Mouse (Mus musculus) embryonic facial prominence, embryonic 15.5 days (tissue): ENCODE data around the gene Catsperd. TPM values are rescaled to one million over a fixed set of nuclear protein-coding genes. Genes with fewer than 3 reads are reported as not detected.
"Not testable (repeated sequence)": the region's sequence is repeated elsewhere in the genome, so short reads cannot be mapped to it uniquely, and the experiment has no call there.

Source experiments
- ATAC-seq: fragments of 200-750 bp; cut with Nextera tagmentation; 2 replicates; pipeline ENCODE4 v1.8.0; 2017; ENCODE audit warnings: low read depth, moderate TSS enrichment; ENCODE audit not compliant: insufficient number of reproducible peaks, low FRiP score, low TSS enrichment
- H3K27ac ChIP-seq: fragments of 300-500 bp; sonication (generic); replicated peaks from 2 replicates; pipeline ENCODE4 v1.5.1; 2015; ENCODE audit warnings: mild to moderate bottlenecking, inconsistent platforms
- H3K27me3 ChIP-seq: fragments of 300-500 bp; sonication (generic); 2 replicates; pipeline ENCODE4 v1.6.1; 2015; ENCODE audit warnings: inconsistent platforms
- H3K36me3 ChIP-seq: fragments of 300-500 bp; sonication (generic); 2 replicates; pipeline ENCODE4 v1.6.1; 2015; ENCODE audit warnings: mild to moderate bottlenecking, inconsistent platforms
- H3K4me1 ChIP-seq: fragments of 300-500 bp; sonication (generic); 2 replicates; pipeline ENCODE4 v1.6.1; 2015; ENCODE audit warnings: inconsistent platforms
- H3K4me2 ChIP-seq: fragments of 300-500 bp; sonication (generic); replicated peaks from 2 replicates; pipeline ENCODE4 v1.6.1; 2015; ENCODE audit warnings: mild to moderate bottlenecking, inconsistent platforms
- H3K4me3 ChIP-seq: fragments of 300-500 bp; sonication (generic); replicated peaks from 2 replicates; pipeline ENCODE4 v1.5.1; 2015; ENCODE audit warnings: mild to moderate bottlenecking, inconsistent platforms
- H3K9ac ChIP-seq: fragments of 300-500 bp; sonication (generic); 2 replicates; pipeline ENCODE4 v1.6.1; 2015; ENCODE audit warnings: inconsistent platforms
- H3K9me3 ChIP-seq: fragments of 300-500 bp; sonication (generic); replicated peaks from 2 replicates; pipeline ENCODE4 v1.6.1; 2016; ENCODE audit warnings: inconsistent platforms
- WGBS: fragments of 180-500 bp; shearing (Covaris S2); methylation state at CpG from one replicate; pipeline ENCODE4 v1.1.7; 2015; 5-methylcytosine and 5-hydroxymethylcytosine counted together
- polyA plus RNA-seq: library from polyadenylated mRNA; unstranded; fragments of >200 nt; fragmentation: Nextera tagmentation; extraction: Ambion mirVana; gene quantifications from 2 replicates; pipeline ENCODE4 v1.2.1, GENCODE M21; 2015

The Catsperd gene
- polyA plus RNA-seq, 1 experiment from 2014 or later: 1.0 TPM

- H3K9me3 ChIP-seq, H3K36me3 ChIP-seq, H3K27ac ChIP-seq, H3K4me2 ChIP-seq, ATAC-seq, H3K27me3 ChIP-seq, H3K9ac ChIP-seq, H3K4me3 ChIP-seq: not testable (repeated sequence)
- H3K4me1 ChIP-seq: peaks cover 22% of the 10 kb centered on the region
- 87% methylated on average over 27 of the region's 27 CpGs for WGBS
Observed at GRCm38 (mm10) chr17:56629800-56630781, 2.1 kb downstream of the Catsperd start.

GRCm38 (mm10) chr17:56631807-56632206 is 3.9 kb downstream of the Catsperd start:
- 43% methylated on average over 4 of the region's 4 CpGs for WGBS
- Histone ChIP-seq H3K4me1 (peaks cover 10% of the 10 kb centered on the region), H3K4me2 (no peak overlapping the region), H3K36me3 (no peaks in the 10 kb centered on the region), H3K9me3 (no peaks in the 10 kb centered on the region), H3K27ac (no peak overlapping the region), H3K4me3 (no peak overlapping the region), H3K9ac (no peak overlapping the region), H3K27me3 (no peaks in the 10 kb centered on the region)
- no peak for ATAC-seq

- H3K27ac ChIP-seq: no peak overlapping the region
- no peak overlapping the region for H3K4me3 ChIP-seq
- 75% methylated on average over 6 of the region's 6 CpGs for WGBS
- H3K9ac ChIP-seq: no peak overlapping the region
- H3K36me3 ChIP-seq: no peaks in the 10 kb centered on the region
- ATAC-seq: no peak
- H3K4me1 ChIP-seq: no peaks in the 10 kb centered on the region
- no peaks in the 10 kb centered on the region for H3K27me3 ChIP-seq
- H3K9me3 ChIP-seq: no peaks in the 10 kb centered on the region
- no peak overlapping the region for H3K4me2 ChIP-seq
Observed at GRCm38 (mm10) chr17:56634023-56634422, 6.1 kb downstream of the Catsperd start.

- 73% methylated on average over 4 of the region's 4 CpGs for WGBS
- H3K27me3 ChIP-seq: no peaks in the 10 kb centered on the region
Observed at GRCm38 (mm10) chr17:56643237-56643636, 15.3 kb downstream of the Catsperd start.

GRCm38 (mm10) chr17:56647546-56647945 is 19.6 kb downstream of the Catsperd start:
- 48% methylated on average over 12 of the region's 13 CpGs for WGBS
- H3K9me3 ChIP-seq: no peaks in the 10 kb centered on the region

More at GRCm38 (mm10) chr17:56643237-56643636, 15.3 kb downstream of the Catsperd start:
- no peaks in the 10 kb centered on the region for H3K4me1 ChIP-seq
- H3K36me3 ChIP-seq: no peaks in the 10 kb centered on the region
- no peak overlapping the region for H3K27ac ChIP-seq
- no peak overlapping the region for H3K4me3 ChIP-seq
- no peak overlapping the region for H3K4me2 ChIP-seq
- no peaks in the 10 kb centered on the region for H3K9me3 ChIP-seq
- ATAC-seq: no peak
- no peak overlapping the region for H3K9ac ChIP-seq

GRCm38 (mm10) chr17:56651801-56652200 is 23.9 kb downstream of the Catsperd start:
- no peaks in the 10 kb centered on the region for H3K27me3 ChIP-seq
- WGBS: 30% methylated on average over 10 of the region's 10 CpGs

More at GRCm38 (mm10) chr17:56647546-56647945, 19.6 kb downstream of the Catsperd start:
- H3K9ac ChIP-seq: no peak overlapping the region
- no peak overlapping the region for H3K4me2 ChIP-seq
- no peaks in the 10 kb centered on the region for H3K4me1 ChIP-seq
- no peak for ATAC-seq
- H3K27me3 ChIP-seq: no peaks in the 10 kb centered on the region
- H3K36me3 ChIP-seq: no peaks in the 10 kb centered on the region
- H3K27ac ChIP-seq: no peak overlapping the region
- no peak overlapping the region for H3K4me3 ChIP-seq

GRCm38 (mm10) chr17:56654771-56655170 is 26.8 kb downstream of the Catsperd start:
- WGBS: 64% methylated on average over 2 of the region's 2 CpGs
- no peak overlapping the region for H3K9ac ChIP-seq
- no peaks in the 10 kb centered on the region for H3K9me3 ChIP-seq
- H3K4me1 ChIP-seq: no peaks in the 10 kb centered on the region
- no peaks in the 10 kb centered on the region for H3K27me3 ChIP-seq
- H3K4me2 ChIP-seq: no peak overlapping the region
- no peak overlapping the region for H3K27ac ChIP-seq
- no peak for ATAC-seq
- H3K4me3 ChIP-seq: no peak overlapping the region
- no peaks in the 10 kb centered on the region for H3K36me3 ChIP-seq

More at GRCm38 (mm10) chr17:56651801-56652200, 23.9 kb downstream of the Catsperd start:
- H3K4me1 ChIP-seq: no peaks in the 10 kb centered on the region
- no peak overlapping the region for H3K9ac ChIP-seq
- no peaks in the 10 kb centered on the region for H3K36me3 ChIP-seq
- ATAC-seq: no peak
- no peak overlapping the region for H3K27ac ChIP-seq
- no peak overlapping the region for H3K4me3 ChIP-seq
- no peak overlapping the region for H3K4me2 ChIP-seq
- H3K9me3 ChIP-seq: no peaks in the 10 kb centered on the region

GRCm38 (mm10) chr17:56655311-56655710 is 27.4 kb downstream of the Catsperd start:
- Histone ChIP-seq H3K27me3 (no peaks in the 10 kb centered on the region), H3K4me3 (no peak overlapping the region), H3K36me3 (no peaks in the 10 kb centered on the region), H3K4me1 (no peaks in the 10 kb centered on the region), H3K4me2 (no peak overlapping the region), H3K27ac (no peak overlapping the region), H3K9ac (no peak overlapping the region), H3K9me3 (no peaks in the 10 kb centered on the region)
- WGBS: 79% methylated on average over 3 of the region's 3 CpGs
- ATAC-seq: no peak

- H3K9me3 ChIP-seq: no peaks in the 10 kb centered on the region
- H3K4me2 ChIP-seq: no peak overlapping the region
- no peak overlapping the region for H3K4me3 ChIP-seq
- 82% methylated on average over 6 of the region's 6 CpGs for WGBS
- no peaks in the 10 kb centered on the region for H3K4me1 ChIP-seq
- H3K27ac ChIP-seq: no peak overlapping the region
- no peaks in the 10 kb centered on the region for H3K36me3 ChIP-seq
- H3K27me3 ChIP-seq: no peaks in the 10 kb centered on the region
- no peak overlapping the region for H3K9ac ChIP-seq
- no peak for ATAC-seq
Observed at GRCm38 (mm10) chr17:56656171-56656570, 28.2 kb downstream of the Catsperd start.

GRCm38 (mm10) chr17:56663659-56664058 is 35.7 kb downstream of the Catsperd start:
- Histone ChIP-seq H3K9ac (no peak overlapping the region), H3K4me1 (peaks cover 15% of the 10 kb centered on the region), H3K27ac (no peak overlapping the region), H3K4me2 (peak overlapping the region; percentile 31; the same call in 1 of the 2 replicates), H3K4me3 (no peak overlapping the region), H3K36me3 (no peaks in the 10 kb centered on the region), H3K27me3 (peaks cover 8% of the 10 kb centered on the region), H3K9me3 (no peaks in the 10 kb centered on the region)
- WGBS: 50% methylated on average over 3 of the region's 3 CpGs
- ATAC-seq: no peak

- peak overlapping the region; percentile 31; the same call in 1 of the 2 replicates for H3K4me2 ChIP-seq
- H3K4me3 ChIP-seq: no peak overlapping the region
- no peak overlapping the region for H3K27ac ChIP-seq
- no peak overlapping the region for H3K9ac ChIP-seq
- 8% methylated on average over 10 of the region's 10 CpGs for WGBS
- no peaks in the 10 kb centered on the region for H3K36me3 ChIP-seq
- H3K4me1 ChIP-seq: peaks cover 19% of the 10 kb centered on the region
- peak; percentile 48; the same call in 1 of the 2 replicates for ATAC-seq
- peaks cover 8% of the 10 kb centered on the region for H3K27me3 ChIP-seq
- no peaks in the 10 kb centered on the region for H3K9me3 ChIP-seq
Observed at GRCm38 (mm10) chr17:56664333-56664732, 36.4 kb downstream of the Catsperd start.
